In the genomic region with DNA sequence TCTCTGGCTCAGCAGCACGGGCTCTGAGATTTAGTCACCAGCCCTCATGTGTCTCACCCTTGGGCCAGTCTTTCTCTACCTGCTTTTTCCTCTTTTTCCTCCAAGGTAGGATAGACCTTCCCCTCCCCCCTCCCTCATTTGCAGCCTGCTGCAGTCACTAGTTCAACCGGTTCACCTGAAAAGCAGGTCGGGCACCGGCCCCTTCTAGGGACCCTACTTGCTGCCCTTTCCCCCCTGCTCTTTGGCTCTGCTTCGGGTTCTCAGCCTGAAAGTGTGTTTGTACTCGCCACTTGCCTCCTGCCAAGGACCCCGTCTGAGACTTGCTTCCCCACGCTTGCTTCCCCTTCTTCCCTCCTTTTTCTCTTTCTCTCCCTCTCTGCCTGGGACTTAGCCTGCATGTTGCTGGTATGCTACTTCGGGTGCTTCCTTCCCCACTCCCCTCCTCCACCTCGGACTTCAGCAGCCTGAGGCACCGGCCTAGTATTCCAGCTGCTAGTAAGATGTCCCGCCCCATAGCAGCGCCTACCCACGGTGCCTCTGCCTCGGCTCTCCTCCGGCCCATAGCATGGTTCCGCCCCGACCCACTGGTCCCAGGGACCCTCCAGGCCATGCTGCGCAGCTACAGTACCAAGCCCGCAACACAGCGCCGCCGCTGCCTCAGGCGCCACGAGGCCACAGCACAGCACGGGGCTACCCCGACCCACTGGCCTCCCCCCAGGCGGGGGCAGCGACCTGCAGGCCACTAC, we compare ENCODE assay signal across 8 mouse cellular contexts. TPM values are rescaled to one million over a fixed set of nuclear protein-coding genes. Genes with fewer than 3 reads are reported as not detected.
DNase-seq lines count a peak whose midpoint lies in the region; ATAC-seq lines count a peak whose summit lies in the region.

No protein-coding gene starts in this region.

- H3K4me1 ChIP-seq in forebrain, embryonic 16.5 days (replicated peaks; ENCODE audit: control insufficient read depth, insufficient read depth, low read length), result no peaks in the 10 kb centered on the region
- H3K4me1 ChIP-seq in liver, embryonic 15.5 days (replicated peaks), result no peaks in the 10 kb centered on the region; the same call in 1 of the 2 replicates
- H3K4me1 ChIP-seq in neural tube, embryonic 15.5 days, result no peaks in the 10 kb centered on the region; the same call in 1 of the 2 replicates

- peak; percentile 39 for DNase-seq in gastrocnemius, postnatal 10 days
- DNase-seq in gastrocnemius, adult 8-10 months (ENCODE audit: low spot score in 2 of 2), result no peak
- DNase-seq in adrenal gland, postnatal 36 days, result peak; percentile 12 to 54
- DNase-seq in induced T-regulatory cell, adult 2 months (ENCODE audit: low read depth), result peak; percentile 5
- DNase-seq in urinary bladder, adult 2 months (ENCODE audit: low spot score), result no peak

- H3K4me2 ChIP-seq in forebrain, embryonic 16.5 days (ENCODE audit: low read length), result peak overlapping the region; percentile 60
- peak overlapping the region; percentile 65 for H3K4me2 ChIP-seq in liver, embryonic 15.5 days
- peak overlapping the region; percentile 61 for H3K4me2 ChIP-seq in neural tube, embryonic 15.5 days

- H3K9ac ChIP-seq in forebrain, embryonic 16.5 days (replicated peaks; ENCODE audit: low read depth, low read length), result peak overlapping the region; percentile 64
- no peak overlapping the region for H3K9ac ChIP-seq in liver, embryonic 15.5 days
- H3K9ac ChIP-seq in neural tube, embryonic 15.5 days (replicated peaks), result peak overlapping the region; percentile 28; the same call in 1 of the 2 replicates

- 18% methylated on average over 29 of the region's 29 CpGs for WGBS in forebrain, embryonic 16.5 days
- 17% methylated on average over 29 of the region's 29 CpGs for WGBS in liver, embryonic 15.5 days (ENCODE audit: insufficient replicate concordance)
- WGBS in neural tube, embryonic 15.5 days, result 19% methylated on average over 29 of the region's 29 CpGs

- H3K36me3 ChIP-seq in forebrain, embryonic 16.5 days (ENCODE audit: control insufficient read depth, insufficient read depth), result no peaks in the 10 kb centered on the region
- no peaks in the 10 kb centered on the region for H3K36me3 ChIP-seq in liver, embryonic 15.5 days (replicated peaks)
- H3K36me3 ChIP-seq in neural tube, embryonic 15.5 days, result no peaks in the 10 kb centered on the region

- no peaks in the 10 kb centered on the region; the same call in 1 of the 2 replicates for H3K27me3 ChIP-seq in forebrain, embryonic 16.5 days (replicated peaks; ENCODE audit: control insufficient read depth, insufficient read depth, low read length)
- H3K27me3 ChIP-seq in liver, embryonic 15.5 days, result peaks cover 17% of the 10 kb centered on the region
- H3K27me3 ChIP-seq in neural tube, embryonic 15.5 days (replicated peaks), result peaks cover 8% of the 10 kb centered on the region; the same call in 1 of the 2 replicates

- H3K27ac ChIP-seq in forebrain, embryonic 16.5 days (ENCODE audit: low read length), result no peak overlapping the region
- H3K27ac ChIP-seq in liver, embryonic 15.5 days (replicated peaks), result no peak overlapping the region
- H3K27ac ChIP-seq in neural tube, embryonic 15.5 days (replicated peaks), result no peak overlapping the region

- ATAC-seq in forebrain, embryonic 16.5 days, result peak; percentile 94
- ATAC-seq in liver, embryonic 15.5 days (ENCODE audit: insufficient read depth), result peak; percentile 25; the same call in 1 of the 2 replicates
- peak; percentile 82 for ATAC-seq in neural tube, embryonic 15.5 days (ENCODE audit: low FRiP score)

- H3K9me3 ChIP-seq in forebrain, embryonic 16.5 days (ENCODE audit: control insufficient read depth, low read length), result no peaks in the 10 kb centered on the region
- no peaks in the 10 kb centered on the region for H3K9me3 ChIP-seq in liver, embryonic 15.5 days (replicated peaks)
- H3K9me3 ChIP-seq in neural tube, embryonic 15.5 days (replicated peaks), result no peaks in the 10 kb centered on the region

- H3K4me3 ChIP-seq in forebrain, embryonic 16.5 days (replicated peaks; ENCODE audit: low read length), result peak overlapping the region; percentile 43
- H3K4me3 ChIP-seq in liver, embryonic 15.5 days (replicated peaks), result peak overlapping the region; percentile 37
- H3K4me3 ChIP-seq in neural tube, embryonic 15.5 days (replicated peaks), result peak overlapping the region; percentile 39

RNA-seq across cellular contexts. Expression of a gene that starts 36.2 kb away (rescaled TPM):
- total RNA-seq in gastrocnemius, postnatal 10 days (2021), result 1 to 10 TPM; 2.0 to 2.6 TPM
- under 1 TPM; 0.15 to 0.48 (median 0.18) TPM for total RNA-seq in gastrocnemius, adult 8-10 months (2022)
- 1 to 10 TPM; 2.3 to 2.7 TPM for total RNA-seq in adrenal gland, postnatal 36 days (2021)
- 4.3 and 5.6 TPM in 2 replicates for polyA plus RNA-seq in forebrain, embryonic 16.5 days (2015; fragmentation: Nextera tagmentation; extraction: Ambion mirVana)
- polyA plus RNA-seq in liver, embryonic 15.5 days (2015; fragmentation: Nextera tagmentation; extraction: Ambion mirVana), result 0.70 and 0.98 TPM in 2 replicates
- 3.3 and 3.7 TPM in 2 replicates for polyA plus RNA-seq in neural tube, embryonic 15.5 days (2015; fragmentation: Nextera tagmentation; extraction: Ambion mirVana)
- polyA plus RNA-seq in urinary bladder, adult 2 months (2012; rRNA removed), result 4.6 TPM in 2 replicates

Comparison
In these comparisons a context has a peak if more than half of its experiments do, and no peak if none do; other contexts are left out.
1. DNase-seq: peak in gastrocnemius, postnatal 10 days (single experiment), adrenal gland, postnatal 36 days (2 of 2) and induced T-regulatory cell, adult 2 months (single experiment); none in gastrocnemius, adult 8-10 months (0 of 2) and urinary bladder, adult 2 months (single experiment).
2. ATAC-seq: peak in every context shown above with its lines; median percentile 94 in forebrain, embryonic 16.5 days; 82 in neural tube, embryonic 15.5 days; 25 in liver, embryonic 15.5 days.
3. Peak in every context shown above with its lines, with median percentiles within 50 percentile points of each other: H3K4me2 ChIP-seq and H3K4me3 ChIP-seq.